Mouse (Mus musculus): ENCODE data around the gene Cilp2.

DNA sequence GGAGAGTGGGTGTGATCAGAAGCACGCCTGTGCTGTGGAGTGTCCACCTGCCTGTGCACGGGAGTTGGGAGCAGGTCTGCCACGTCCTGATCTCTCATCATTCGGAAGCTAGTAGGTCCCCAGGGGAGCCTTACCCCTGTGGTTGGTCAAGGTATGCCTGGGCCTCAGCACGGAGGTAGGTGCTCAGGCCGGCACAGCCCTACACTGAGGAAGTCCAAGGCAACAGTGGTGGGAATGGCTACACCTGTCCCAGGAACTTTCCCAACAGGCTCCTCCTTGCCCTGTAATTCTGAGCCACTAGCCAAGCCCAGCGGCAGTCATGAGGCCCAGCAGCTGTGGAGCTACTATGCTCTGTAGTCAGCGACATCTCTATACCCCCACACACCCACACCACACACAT, 7.8 kb downstream of the Cilp2 start:
- no peak for TF ChIP-seq CTCF (IDR thresholded peaks at IDR 0.05; ENCODE audit: low read depth, low read length)
- TF ChIP-seq POLR2A (IDR thresholded peaks at IDR 0.05; ENCODE audit: extremely low read depth, insufficient read depth, low read length): no peak

Measured in liver, adult 2 months (tissue).